Mouse (Mus musculus): ENCODE results near the gene Fgd2. TPM values are rescaled to one million over a fixed set of nuclear protein-coding genes. Genes with fewer than 3 reads are reported as not detected.
A peak's percentile ranks its signal among the peaks of the same experiment; 100 is the strongest.
"Not testable (repeated sequence)": the region's sequence is repeated elsewhere in the genome, so short reads cannot be mapped to it uniquely, and the experiment has no call there.

The Fgd2 gene
- polyA plus RNA-seq, 1 experiment = 0.44 TPM

DNA sequence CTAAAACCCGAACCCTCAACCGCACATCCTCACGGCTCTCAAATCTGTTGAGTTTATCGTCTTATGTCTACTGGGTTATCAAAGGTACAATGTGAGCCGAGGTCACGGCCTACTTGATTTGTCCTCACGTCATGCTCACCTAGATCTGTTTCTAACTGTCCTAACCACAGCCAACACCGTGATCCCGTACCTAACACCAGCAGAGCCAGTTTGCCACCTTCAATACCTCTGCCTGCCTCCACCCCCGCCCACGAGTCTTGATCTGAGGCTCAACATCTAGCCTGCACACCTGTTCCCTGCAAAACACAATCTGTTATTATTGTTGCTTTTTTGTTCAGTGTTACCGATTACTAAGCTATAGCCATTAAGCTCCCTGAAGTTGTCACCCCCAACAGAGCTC is 15.4 kb upstream of the Fgd2 start:
- Histone ChIP-seq H3K4me3 (ENCODE audit: insufficient read depth, low read length) (no peak overlapping the region), H3K4me1 (ENCODE audit: control insufficient read depth, insufficient read depth, low read length) (peaks cover 27% of the 10 kb centered on the region), H3K27ac (ENCODE audit: insufficient read depth, low read length) (no peak overlapping the region)
- TF ChIP-seq CTCF (IDR thresholded peaks at IDR 0.05; ENCODE audit: borderline replicate concordance, insufficient read depth, low read length) = no peak
- no peak for TF ChIP-seq POLR2A (IDR thresholded peaks at IDR 0.05; ENCODE audit: low read depth, low read length)

- Histone ChIP-seq H3K4me1 (ENCODE audit: control insufficient read depth, insufficient read depth, low read length) (peaks cover 19% of the 10 kb centered on the region), H3K27ac (ENCODE audit: insufficient read depth, low read length) (peak overlapping the region; percentile 74)
- TF ChIP-seq POLR2A (IDR thresholded peaks at IDR 0.05; ENCODE audit: low read depth, low read length) = no peak; the same call in 1 of the 2 replicates
- no peak for TF ChIP-seq CTCF (IDR thresholded peaks at IDR 0.05; ENCODE audit: borderline replicate concordance, insufficient read depth, low read length)
Measured at GRCm38 (mm10) chr17:29346496-29347125, 14.1 kb upstream of the Fgd2 start.

GRCm38 (mm10) chr17:29347126-29347644 is 13.5 kb upstream of the Fgd2 start:
- peaks cover 17% of the 10 kb centered on the region for H3K4me1 ChIP-seq (ENCODE audit: control insufficient read depth, insufficient read depth, low read length)
- TF ChIP-seq CTCF (IDR thresholded peaks at IDR 0.05; ENCODE audit: borderline replicate concordance, insufficient read depth, low read length) (no peak), POLR2A (IDR thresholded peaks at IDR 0.05; ENCODE audit: low read depth, low read length) (no peak; the same call in 1 of the 2 replicates)
- H3K4me3 ChIP-seq (ENCODE audit: insufficient read depth, low read length) = peak overlapping the region; percentile 94
- peak overlapping the region; percentile 74 for H3K27ac ChIP-seq (ENCODE audit: insufficient read depth, low read length)

More at GRCm38 (mm10) chr17:29346496-29347125, 14.1 kb upstream of the Fgd2 start:
- peak overlapping the region; percentile 94 for H3K4me3 ChIP-seq (ENCODE audit: insufficient read depth, low read length)

- Histone ChIP-seq H3K27ac (ENCODE audit: insufficient read depth, low read length) (peak within 1 kb of the TSS; percentile 74), H3K4me3 (ENCODE audit: insufficient read depth, low read length) (peak within 1 kb of the TSS; percentile 94), H3K4me1 (ENCODE audit: control insufficient read depth, insufficient read depth, low read length) (peaks cover 11% of the 10 kb centered on the region)
- TF ChIP-seq POLR2A (IDR thresholded peaks at IDR 0.05; ENCODE audit: low read depth, low read length) (peak; percentile 93), CTCF (IDR thresholded peaks at IDR 0.05; ENCODE audit: borderline replicate concordance, insufficient read depth, low read length) (no peak)
Measured at GRCm38 (mm10) chr17:29347645-29348256, 13.0 kb upstream of the Fgd2 start, which contains the start of gene Mtch1. Gene Mtch1 (minus strand): TSS chr17:29347934.

- Histone ChIP-seq H3K4me1 (ENCODE audit: control insufficient read depth, insufficient read depth, low read length) (peaks cover 4% of the 10 kb centered on the region; the same call in 1 of the 2 replicates), H3K4me3 (ENCODE audit: insufficient read depth, low read length) (no peak overlapping the region), H3K27ac (ENCODE audit: insufficient read depth, low read length) (no peak overlapping the region)
- no peak for TF ChIP-seq CTCF (IDR thresholded peaks at IDR 0.05; ENCODE audit: borderline replicate concordance, insufficient read depth, low read length)
Measured at GRCm38 (mm10) chr17:29348996-29349395, 11.7 kb upstream of the Fgd2 start.

GRCm38 (mm10) chr17:29351056-29351455 is 9.7 kb upstream of the Fgd2 start:
- H3K4me1 ChIP-seq (ENCODE audit: control insufficient read depth, insufficient read depth, low read length); H3K4me3 ChIP-seq (ENCODE audit: insufficient read depth, low read length); H3K27ac ChIP-seq (ENCODE audit: insufficient read depth, low read length): not testable (repeated sequence)

GRCm38 (mm10) chr17:29355461-29355840 is 5.3 kb upstream of the Fgd2 start:
- no peak for TF ChIP-seq POLR2A (IDR thresholded peaks at IDR 0.05; ENCODE audit: low read depth, low read length)
- no peak for TF ChIP-seq CTCF (IDR thresholded peaks at IDR 0.05; ENCODE audit: borderline replicate concordance, insufficient read depth, low read length)
- Histone ChIP-seq H3K4me1 (ENCODE audit: control insufficient read depth, insufficient read depth, low read length) (no peaks in the 10 kb centered on the region), H3K27ac (ENCODE audit: insufficient read depth, low read length) (no peak overlapping the region), H3K4me3 (ENCODE audit: insufficient read depth, low read length) (no peak overlapping the region)

DNA sequence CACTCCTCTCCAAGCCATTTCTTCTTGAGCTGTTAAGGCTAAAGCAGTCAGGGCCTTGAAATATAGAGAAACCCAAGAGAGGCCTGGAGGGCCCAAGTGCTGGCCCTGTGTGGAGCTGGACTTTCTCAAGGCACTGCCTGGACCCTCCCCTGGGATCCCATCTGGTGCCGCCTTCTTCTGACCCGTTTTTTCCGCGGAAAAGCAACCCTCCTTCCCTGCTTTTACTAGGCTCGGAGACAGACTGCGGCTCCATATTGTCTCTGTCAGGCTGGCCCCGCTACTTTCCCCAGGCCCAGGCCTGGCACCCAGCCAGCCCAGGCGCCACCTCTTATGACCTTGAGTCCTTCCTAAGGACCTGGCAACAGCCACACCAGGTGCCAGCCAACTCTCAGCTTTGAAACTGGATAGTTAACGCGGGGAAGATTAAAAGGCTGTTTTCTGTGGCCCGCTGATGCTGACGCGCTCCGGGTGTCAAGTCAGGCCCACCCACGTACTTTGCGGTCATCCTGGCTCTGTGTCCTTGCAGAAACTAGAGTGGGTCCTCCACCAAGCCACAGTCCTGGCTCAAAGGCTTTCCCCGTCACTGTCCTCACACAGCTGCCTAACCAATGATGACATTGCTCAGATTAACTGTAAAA is 4.8 kb upstream of the Fgd2 start:
- Histone ChIP-seq H3K4me1 (ENCODE audit: control insufficient read depth, insufficient read depth, low read length) (no peaks in the 10 kb centered on the region), H3K4me3 (ENCODE audit: insufficient read depth, low read length) (no peak overlapping the region), H3K27ac (ENCODE audit: insufficient read depth, low read length) (no peak overlapping the region)
- no peak for TF ChIP-seq POLR2A (IDR thresholded peaks at IDR 0.05; ENCODE audit: low read depth, low read length)
- no peak for TF ChIP-seq CTCF (IDR thresholded peaks at IDR 0.05; ENCODE audit: borderline replicate concordance, insufficient read depth, low read length)

GRCm38 (mm10) chr17:29356479-29356856 is 4.2 kb upstream of the Fgd2 start:
- Histone ChIP-seq H3K4me1 (ENCODE audit: control insufficient read depth, insufficient read depth, low read length) (no peaks in the 10 kb centered on the region), H3K27ac (ENCODE audit: insufficient read depth, low read length) (no peak overlapping the region), H3K4me3 (ENCODE audit: insufficient read depth, low read length) (no peak overlapping the region)
- TF ChIP-seq CTCF (IDR thresholded peaks at IDR 0.05; ENCODE audit: borderline replicate concordance, insufficient read depth, low read length) = no peak
- no peak for TF ChIP-seq POLR2A (IDR thresholded peaks at IDR 0.05; ENCODE audit: low read depth, low read length)

DNA sequence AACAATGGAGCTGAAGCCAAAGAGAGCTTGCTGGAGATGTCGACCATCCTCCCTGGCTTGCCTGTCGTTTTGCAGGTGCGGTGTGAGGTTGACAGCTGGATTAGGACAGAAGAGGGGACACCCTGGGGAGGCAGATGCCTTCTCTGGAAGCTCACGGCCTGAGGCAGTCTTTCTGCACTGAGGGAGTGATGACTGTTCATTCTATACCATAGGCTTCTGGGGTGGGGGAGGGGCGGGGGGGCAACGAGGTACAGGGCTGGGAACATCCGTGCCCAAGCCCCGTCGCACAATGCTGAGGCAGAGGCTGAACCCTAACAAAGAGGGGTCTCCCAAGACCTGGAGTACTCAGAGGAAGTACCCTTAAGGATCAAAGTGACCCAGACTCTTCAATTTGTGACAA is 3.8 kb upstream of the Fgd2 start:
- no peak overlapping the region for H3K4me3 ChIP-seq (ENCODE audit: insufficient read depth, low read length)

More for the DNA sequence above, 3.8 kb upstream of the Fgd2 start:
- Histone ChIP-seq H3K27ac (ENCODE audit: insufficient read depth, low read length) (no peak overlapping the region), H3K4me1 (ENCODE audit: control insufficient read depth, insufficient read depth, low read length) (no peaks in the 10 kb centered on the region)
- TF ChIP-seq CTCF (IDR thresholded peaks at IDR 0.05; ENCODE audit: borderline replicate concordance, insufficient read depth, low read length) (no peak), POLR2A (IDR thresholded peaks at IDR 0.05; ENCODE audit: low read depth, low read length) (no peak)

Data from embryonic fibroblast, embryonic 13.5 days (primary cell).